Mouse (Mus musculus) layer of hippocampus, postnatal 36 days (tissue): ENCODE measurements around the gene Vamp2. TPM values are rescaled to one million over a fixed set of nuclear protein-coding genes. Genes with fewer than 3 reads are reported as not detected.
A peak's percentile ranks its signal among the peaks of the same experiment; 100 is the strongest.

ENCODE experiments used
- DNase-seq, 2 experiments: peaks; one replicate each; pipeline ENCODE4 v3.0.0; 2022
- total RNA-seq, 2 experiments: library from RNA; stranded (reverse); gene quantifications; 2 replicates each; pipeline ENCODE4 v1.2.3; 2021

Gene Vamp2
- total RNA-seq, 2 experiments from 2014 or later = 962 to 984 TPM

DNA sequence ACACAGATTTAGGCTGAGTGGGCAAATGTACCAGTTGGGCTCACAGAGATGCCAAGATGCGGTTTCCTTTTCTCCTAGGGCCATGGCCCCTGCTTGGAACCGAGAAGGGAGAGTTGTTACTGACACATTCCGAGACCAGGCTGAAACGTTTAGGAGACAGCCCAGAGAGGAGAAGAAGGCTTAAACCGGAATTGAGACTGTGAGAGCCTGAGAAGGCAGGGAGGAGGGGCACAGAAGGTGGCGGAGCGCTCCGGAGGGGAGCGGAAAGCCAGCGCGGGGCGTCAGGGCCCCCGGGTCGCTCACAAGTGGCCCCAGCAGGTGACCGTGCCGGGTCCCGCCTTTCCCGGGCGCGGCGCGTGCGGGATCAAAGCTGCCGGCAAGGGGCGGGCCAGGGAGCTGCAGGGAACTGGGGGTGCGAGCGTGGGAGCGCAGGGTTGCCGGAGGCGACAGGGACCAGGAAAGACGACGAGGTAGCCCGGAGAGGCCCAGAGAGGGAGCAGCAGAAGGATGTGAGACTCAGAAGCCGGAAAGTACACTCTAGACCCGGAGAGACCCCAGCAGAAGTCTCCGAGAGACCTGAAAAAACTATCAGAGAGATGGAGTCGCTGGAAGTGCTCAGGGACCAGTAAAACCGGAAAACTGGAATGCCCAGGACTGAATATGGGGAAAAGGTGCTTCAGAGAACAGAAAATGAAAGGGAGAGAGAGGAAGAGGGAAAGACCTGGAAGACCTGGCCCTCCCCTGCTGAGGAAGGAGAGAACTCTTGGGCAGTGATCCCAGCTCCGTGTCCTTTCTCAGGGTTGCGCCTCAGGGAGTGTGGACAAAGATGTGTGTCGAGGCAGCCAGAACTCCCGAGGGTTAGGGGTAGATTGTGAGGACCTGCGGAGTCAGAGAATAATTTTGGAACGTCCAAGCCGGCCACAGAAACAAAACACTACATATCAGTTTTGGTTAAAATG, 29.7 kb downstream of the Vamp2 start:
- DNase-seq = peak; percentile 63 to 64

DNA sequence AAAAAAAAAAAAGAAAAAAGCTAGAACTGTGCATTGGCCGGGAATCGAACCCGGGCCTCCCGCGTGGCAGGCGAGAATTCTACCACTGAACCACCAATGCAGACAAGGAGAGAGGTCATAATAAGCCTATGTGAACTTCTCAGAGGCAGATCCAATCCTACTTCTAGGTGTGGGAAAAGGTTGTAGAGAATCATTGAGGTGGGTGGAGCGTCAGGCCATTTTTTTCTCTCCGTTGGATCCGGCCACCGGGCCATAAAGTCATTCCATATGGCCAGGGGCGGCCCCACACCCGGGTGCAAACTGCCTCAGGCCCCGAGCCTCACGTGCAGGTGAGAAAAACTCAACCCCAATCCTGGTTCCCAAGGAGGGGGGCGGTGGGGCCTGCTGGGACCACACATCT, 30.5 kb downstream of the Vamp2 start:
- DNase-seq = peak; percentile 79 to 89

DNA sequence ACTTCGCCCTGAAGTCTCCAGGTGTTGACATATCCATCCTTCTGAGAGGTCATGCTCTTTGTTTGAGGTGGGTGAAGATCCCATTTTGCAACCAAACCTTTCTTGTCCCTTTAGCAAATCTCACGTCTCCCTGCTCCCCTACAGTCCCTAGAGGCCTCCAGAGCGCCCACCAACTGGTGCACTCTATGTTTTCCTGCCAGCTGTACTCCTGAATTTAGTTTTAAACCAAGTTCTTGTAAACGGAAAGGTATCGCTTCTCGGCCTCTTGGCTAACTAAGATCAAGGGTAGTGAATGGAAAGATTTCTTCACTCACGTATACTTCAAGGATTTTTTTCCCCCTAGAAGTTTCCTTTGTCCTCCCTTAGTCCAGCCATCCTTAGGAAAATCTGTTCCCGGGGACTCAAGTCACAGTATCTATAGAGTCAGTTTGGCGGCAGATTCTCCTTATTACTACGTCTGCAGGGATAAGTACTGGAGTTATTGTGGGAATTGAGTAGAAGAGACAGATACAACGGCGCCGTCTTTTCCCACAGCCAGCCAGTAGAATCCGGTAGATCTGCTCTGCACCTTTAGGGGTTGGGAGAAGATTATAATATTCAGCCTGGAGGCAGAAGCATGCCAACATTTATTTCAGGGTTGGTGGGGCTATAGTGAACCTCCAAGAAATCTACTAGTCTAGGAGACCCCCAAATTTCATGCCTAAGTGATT, 31.3 kb downstream of the Vamp2 start:
- DNase-seq = no peak

DNA sequence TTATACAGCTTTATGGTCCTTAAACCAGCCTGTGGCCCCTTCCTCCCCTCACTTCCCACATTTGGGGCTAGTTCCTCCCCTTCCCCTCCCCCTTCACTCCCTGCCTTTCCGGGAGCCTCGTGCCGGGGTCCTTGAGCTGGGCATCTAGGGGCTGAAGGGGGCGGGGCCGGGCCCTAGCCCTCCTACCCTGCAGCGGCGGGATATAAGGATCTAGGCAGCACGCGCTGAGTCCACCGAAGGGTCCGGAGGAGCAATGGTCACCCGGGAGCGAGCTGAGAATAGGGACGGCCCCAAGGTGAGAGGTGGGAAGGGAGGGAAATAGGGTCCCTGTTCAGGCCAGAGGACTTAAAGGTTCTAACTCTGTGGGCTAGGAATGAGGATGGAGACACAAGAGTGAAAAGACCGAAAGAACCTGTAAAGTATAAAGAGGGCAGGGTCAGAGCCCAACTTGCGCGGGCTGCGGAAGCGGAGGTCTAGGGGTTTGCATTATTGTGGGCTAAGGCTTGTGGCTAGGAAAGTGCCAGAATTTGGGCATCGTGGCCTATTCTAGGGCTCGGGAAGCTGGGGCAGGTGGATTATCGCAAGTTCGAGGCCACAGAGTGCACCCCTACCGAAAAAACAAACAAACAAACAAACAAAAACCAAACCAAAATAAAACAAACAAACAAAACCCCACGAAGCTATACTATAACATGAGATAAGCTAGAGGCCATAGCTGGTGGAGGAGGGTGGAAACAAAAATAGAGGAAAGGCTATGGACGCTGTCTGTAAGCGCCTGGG, 32.1 kb downstream of the Vamp2 start, which contains the start of gene Hes7:
Hes7 (plus strand) TSS at position 184 of the 780 bp plus-strand sequence.
- no peak for DNase-seq

DNA sequence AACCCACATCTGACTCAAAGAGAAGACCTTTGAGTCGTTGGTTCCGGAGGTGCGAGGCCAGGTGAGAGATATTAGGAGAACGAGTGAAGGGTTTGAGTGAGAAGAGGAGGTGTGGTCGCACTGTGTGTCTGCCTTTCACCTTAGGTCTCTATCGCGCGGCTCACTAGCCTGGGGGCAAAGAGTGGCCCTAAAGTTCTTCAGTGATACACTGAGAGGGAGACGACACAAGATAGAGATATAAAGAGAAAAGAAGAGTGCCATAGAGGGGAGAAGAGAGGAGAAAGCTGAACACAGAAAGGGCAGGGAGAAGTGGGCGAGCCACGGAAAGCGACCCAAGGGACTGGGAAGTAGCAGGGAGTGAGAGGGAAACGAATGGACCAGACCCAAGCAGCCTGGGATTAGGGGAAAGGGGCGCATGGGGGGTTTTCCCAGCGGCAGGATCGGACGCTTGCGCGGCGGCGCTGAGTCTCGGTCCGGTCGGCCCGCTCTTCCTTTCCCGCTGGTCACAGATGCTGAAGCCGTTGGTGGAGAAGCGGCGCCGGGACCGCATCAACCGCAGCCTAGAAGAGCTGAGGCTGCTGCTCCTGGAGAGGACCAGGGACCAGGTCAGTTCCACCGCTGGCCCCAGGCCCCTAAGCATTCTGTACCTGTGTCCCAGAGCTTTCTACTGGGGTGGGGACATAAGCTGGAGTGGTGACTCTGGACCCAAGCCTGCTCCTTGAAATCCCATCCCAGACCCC, 32.9 kb downstream of the Vamp2 start:
- no peak for DNase-seq

DNA sequence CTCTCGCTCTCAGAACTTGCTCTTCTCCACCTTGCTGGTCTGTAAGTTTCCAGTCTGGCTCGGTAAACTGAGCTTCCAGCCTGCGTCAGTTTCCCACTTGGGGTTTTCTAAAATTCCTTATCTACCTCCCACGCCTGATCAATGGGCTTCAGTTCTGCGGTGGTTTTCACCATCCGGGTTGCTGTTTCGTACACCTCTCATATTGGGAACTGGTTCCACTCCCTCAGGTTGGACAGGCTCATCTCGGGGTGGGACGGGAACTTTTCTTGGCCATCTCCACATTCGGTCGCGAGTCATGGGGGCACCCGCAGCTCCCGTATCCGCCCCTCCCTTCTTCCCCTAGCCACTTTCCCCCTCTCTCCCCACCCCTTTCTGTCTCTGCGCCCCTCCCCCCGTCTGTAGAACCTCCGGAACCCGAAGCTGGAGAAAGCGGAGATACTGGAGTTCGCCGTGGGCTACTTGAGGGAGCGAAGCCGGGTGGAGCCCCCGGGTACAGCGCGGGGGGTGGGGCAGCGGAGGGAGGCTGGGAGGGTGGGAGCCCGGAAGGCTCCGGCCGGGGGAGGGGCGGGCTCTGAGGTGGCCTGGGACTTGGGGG, 33.5 kb downstream of the Vamp2 start:
- no peak for DNase-seq

DNA sequence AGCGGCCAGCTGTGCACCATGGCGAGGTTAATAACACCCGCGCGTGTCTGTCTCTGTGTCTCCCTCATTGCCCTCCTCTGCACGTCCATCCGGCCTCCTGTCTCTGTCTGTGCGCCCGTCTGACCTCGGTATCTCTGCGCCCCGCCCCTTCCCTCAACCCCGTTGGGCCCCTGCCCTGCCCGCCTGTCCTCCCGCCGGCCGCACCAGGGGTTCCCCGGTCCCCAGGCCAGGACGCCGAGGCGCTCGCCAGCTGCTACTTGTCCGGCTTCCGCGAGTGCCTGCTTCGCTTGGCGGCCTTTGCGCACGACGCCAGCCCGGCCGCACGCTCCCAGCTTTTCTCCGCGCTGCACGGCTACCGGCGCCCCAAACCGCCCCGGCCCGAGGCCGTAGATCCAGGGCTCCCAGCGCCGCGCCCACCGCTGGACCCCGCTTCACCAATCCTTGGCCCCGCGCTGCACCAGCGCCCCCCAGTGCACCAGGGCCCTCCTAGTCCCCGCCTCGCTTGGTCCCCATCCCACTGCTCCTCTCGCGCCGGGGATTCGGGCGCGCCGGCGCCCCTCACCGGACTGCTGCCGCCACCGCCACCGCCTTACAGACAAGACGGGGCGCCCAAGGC, 34.2 kb downstream of the Vamp2 start, which contains the start of gene 9130213A22Rik:
9130213A22Rik (minus strand) TSS at position 254 of the 616 bp plus-strand sequence.
- peak; percentile 89 to 90 for DNase-seq

DNA sequence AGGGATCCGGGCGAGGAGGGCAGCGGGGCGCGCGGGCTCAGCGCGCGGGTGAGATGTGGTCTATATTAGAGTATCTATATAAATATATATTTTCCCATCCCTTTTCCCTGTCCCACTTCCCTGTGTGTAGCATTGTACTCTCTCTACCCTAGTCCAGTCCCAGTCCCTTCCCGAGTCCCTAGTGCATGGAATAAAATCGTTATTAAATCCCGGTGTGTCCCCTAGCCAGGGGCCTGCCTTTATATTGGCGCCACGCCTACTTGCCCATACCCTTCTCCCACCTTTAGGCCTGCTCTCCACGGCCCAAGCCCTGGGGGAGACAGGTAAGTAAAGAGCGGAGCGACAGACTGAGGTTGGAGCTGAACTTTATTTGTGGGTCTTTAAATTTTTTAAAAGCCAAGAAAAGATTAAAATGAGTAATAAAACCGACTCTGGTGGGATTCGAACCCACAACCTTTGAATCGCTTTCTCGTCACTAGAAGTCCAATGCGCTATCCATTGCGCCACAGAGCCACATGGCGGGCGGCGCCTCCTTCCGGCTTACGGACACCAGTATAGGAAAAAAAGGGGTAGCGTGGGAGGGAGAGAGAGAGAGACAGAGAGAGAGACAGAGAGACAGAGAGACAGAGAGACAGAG, 34.9 kb downstream of the Vamp2 start:
- peak; percentile 91 for DNase-seq

DNA sequence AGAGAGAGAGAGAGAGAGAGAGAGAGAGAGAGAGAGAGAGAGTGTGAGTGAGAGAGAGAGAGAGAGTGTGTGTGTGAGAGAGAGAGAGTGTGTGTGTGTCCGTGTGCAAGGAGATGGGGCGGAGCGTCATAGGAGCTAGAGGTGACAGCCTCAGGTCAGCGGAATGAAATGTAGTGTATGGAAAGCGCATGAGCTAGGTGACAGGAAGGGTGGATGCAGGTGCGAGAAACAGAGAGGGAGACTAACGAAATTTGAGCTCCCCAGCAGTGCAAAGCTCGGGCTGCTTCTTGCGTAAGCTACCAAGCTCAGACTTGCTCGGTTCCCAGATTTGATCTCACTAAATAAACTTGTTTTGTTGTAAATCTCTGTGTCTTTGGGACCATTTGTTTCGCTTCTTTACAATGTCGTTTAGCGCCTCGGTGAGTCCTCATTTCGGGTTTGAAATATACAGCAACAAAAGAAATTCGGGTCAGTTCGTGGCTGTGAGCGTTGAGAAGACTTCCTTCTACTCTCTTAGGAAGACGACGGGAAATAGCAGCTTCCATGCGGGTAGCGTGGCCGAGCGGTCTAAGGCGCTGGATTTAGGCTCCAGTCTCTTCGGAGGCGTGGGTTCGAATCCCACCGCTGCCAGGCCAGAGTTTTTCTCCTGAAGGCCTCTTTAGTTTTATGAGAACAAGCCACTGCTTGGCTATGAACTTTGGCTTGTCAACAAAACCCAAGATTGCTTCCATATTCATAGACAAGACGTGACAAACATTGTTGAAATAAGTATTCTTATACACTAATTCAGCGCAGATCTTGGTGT, 35.6 kb downstream of the Vamp2 start:
- DNase-seq = peak; percentile 91 to 95

DNA sequence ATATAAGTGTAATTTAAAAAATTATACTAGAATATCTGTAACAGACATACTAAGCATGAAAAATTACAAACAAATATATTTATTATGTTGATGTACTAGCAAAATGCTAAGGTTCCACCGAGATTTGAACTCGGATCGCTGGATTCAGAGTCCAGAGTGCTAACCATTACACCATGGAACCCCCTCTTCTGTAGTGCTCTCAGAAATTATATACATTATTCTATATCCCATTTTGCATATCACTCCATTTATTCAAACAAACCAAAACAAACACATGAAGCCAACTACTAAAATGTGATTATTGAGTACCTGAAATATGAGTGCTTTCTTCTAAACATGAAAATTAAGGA, 36.2 kb downstream of the Vamp2 start:
- no peak for DNase-seq

DNA sequence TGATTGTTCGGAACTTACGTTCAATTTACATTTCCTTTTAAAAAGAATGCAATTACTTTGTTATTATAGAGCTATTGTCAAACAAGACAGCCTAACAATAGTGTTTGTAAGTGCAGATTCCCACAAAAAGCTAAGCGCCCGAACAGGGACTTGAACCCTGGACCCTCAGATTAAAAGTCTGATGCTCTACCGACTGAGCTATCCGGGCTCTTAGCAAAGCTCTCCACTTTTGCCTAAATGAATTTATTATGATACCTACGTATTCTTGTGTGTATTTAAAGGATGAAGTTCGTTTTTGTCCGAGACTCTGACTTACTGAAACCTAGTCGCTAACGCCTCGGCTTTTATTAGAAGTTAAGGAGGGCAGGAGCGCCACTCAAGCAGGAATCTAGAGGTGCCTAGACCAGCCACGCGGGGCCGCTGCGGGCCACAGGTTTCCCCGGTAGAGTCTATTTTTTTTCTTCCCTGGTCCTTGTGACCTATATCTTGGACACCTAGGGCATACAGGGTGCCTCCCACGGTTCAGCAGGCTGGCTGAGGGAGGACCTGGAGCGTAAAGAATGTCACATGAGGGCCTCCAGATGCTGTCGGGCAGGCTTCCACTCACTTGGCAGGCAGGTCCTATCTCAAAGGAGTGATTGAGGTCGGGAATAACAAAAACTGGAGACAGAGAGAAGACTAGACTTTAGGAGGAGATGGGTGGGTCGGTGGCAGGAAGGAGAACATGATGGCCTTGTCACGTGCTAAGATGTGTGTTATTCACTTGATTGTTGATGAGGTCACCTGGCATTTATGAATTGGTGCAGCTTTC, 37.0 kb downstream of the Vamp2 start:
- peak; percentile 77 to 79 for DNase-seq

DNA sequence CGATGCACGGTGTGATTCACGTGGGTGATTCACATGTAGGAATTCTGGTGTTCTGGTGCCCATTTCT, 37.4 kb downstream of the Vamp2 start, which contains the start of gene Aloxe3:
Aloxe3 (plus strand) TSS at position 45 of the 67 bp plus-strand sequence.
- peak in 1 of 2 experiments; percentile 44 for DNase-seq

DNA sequence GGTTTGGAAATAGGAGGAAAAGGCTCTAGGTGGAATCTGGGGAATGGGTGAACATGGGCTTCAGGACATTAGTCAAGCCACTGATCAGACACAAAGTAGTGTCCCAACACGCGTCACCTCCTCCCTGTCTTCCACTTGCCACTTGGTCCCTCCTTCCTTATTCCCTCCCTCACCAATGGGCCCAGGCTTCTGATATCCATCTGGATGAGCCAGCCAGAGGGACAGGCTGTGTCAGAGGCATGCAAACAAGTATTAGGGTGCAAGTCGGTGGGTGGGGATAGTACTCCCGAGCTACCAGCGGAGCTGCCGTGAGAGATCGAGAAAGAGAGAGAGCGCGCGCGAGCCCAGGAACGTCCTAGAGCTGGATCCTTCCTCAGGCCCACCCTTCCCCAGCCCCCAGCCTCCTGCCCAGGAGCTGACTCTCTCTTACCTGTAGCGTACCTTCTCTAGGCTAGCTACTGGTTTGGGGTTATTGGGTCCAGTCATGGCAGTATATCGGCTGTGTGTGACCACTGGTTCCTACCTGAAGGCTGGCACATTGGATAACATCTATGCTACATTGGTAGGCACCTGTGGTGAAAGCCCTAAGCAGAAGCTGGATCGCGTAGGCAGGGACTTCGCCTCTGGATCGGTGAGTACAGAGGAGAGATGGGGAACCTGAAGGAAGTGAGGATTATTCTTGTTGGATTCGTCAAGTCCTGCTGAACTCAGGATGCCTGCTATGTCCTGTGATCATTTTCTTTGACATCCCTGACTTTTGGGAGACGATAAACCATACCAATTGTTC, 37.8 kb downstream of the Vamp2 start:
- DNase-seq = no peak

DNA sequence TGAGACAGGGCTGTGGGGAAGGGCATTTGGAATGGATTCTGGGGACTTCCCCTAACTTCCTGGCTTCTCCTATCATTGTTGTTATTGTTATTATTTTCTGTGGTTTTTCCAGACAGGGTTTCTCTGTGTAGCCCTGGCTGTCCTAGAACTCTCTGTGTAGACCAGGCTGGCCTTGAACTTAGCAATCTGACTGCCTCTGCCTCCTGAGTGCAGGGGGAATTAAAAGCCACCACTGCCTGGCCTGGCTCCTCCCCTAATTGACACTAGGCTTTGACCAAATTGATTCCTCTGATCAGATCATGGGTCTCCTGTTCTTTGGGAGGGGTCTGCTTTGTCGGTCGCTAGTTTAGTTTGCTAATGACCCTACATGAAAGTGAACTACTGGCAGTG, 38.4 kb downstream of the Vamp2 start:
- DNase-seq = no peak

DNA sequence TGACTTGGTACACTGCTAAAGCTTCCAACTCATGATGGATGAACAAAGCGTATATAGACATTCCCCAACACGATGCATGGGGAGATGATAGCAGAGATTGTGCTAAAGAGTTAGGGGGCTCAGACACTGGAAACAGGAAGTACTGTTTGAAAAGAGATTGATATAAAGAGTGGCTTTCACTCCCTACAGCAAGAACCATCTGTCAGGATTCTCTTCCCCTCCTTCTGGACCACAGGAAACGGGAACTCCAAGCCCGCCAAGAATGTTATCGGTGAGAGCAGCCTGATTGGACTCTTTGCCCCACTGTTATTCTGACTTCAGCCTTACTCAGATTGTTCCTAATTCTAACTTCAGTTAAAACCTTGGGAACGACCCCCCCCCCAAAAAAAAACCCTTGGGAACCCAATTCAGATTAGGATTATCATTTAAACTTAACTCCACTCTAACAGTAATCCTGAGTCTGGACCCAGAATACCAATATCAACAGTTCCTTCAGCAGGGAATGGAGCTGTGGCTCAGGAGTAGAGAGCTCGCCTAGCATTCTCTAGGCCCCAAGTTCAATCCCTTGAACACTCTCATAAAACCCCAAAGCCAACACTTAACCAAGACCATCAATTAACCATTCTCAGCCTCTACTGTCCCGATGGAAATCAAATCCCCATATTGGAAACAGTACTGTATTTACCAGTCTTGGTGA, 40.3 kb downstream of the Vamp2 start:
- DNase-seq = no peak

DNA sequence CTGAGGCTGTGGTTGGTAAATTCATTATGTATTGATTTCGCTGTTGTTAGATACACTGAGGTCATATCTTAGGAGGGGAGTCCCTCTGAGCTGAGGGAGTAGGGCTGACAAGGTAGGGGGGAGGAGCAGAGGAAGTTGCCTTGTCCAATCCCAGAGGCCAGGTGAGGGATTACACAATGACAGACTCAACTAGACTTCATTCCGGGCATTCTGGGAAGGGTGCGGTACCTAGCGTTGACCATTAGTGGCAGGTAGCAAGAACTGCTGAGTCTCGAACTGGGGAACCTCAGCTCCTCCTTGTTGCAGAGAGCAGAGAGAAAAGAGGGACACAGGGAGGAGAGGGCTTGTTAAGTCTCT, 45.3 kb downstream of the Vamp2 start:
- no peak for DNase-seq

DNA sequence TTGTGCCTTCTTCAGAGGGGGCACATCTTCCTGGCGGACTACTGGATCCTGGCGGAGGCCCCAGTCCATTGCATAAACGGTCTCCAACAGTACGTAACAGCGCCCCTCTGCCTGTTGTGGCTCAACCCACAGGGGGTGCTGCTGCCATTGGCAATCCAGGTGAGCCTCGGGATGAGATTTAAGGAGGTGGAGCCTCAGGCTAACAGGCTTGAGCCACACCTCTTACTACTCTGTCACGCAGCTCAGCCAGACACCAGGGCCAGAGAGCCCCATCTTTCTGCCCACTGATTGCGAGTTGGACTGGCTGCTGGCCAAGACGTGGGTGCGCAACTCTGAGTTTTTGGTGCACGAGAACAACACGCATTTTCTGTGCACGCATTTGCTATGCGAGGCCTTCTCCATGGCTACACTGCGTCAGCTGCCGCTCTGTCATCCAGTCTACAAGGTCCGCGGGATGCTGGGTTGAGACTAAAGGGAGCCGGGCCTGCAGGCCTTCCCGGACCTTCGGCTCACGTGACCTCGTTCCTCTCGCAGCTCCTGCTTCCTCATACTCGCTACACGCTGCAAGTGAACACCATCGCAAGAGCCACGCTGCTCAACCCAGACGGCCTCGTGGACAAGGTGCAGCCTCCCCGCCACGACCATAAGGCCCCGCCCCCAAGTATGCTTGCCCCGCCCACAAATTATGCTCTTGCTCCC, 45.8 kb downstream of the Vamp2 start:
- peak; percentile 80 to 84 for DNase-seq
